Mouse (Mus musculus) MEL (cell line): ENCODE results near the gene Igfbp1. TPM values are rescaled to one million over a fixed set of nuclear protein-coding genes. Genes with fewer than 3 reads are reported as not detected.

Experiments used
- DNase-seq: peaks from one replicate; pipeline ENCODE4 v3.0.0; 2011; ENCODE audit warnings: low read depth, low spot score
- H3K27ac ChIP-seq: 2 replicates; pipeline ENCODE4 v1.5.1; 2012; ENCODE audit warnings: low read depth, mild to moderate bottlenecking, control low read depth, low read length, moderate library complexity; ENCODE audit not compliant: control insufficient read depth
- H3K27me3 ChIP-seq, 2 experiments: fragments of 150-350 bp in 1 of 2; sonication (generic) in 1 of 2; 2 replicates each; pipeline ENCODE4 v1.6.1; 2012; ENCODE audit warnings: low read length in 2 of 2, mild to moderate bottlenecking in 2 of 2, improper control_type of control experiment in 1 of 2, moderate library complexity in 1 of 2; ENCODE audit not compliant: insufficient read depth in 2 of 2, control insufficient read depth in 1 of 2
- H3K36me3 ChIP-seq, 2 experiments: 2 replicates each; pipeline ENCODE4 v1.6.1; 2012 to 2014; ENCODE audit warnings: low read length in 2 of 2, improper control_type of control experiment in 1 of 2, inconsistent platforms in 1 of 2, mild to moderate bottlenecking in 1 of 2; ENCODE audit not compliant: insufficient read depth in 2 of 2, control insufficient read depth in 1 of 2
- H3K4me1 ChIP-seq, 2 experiments: fragments of 150-350 bp in 1 of 2; sonication (generic) in 1 of 2; 2 replicates each; pipeline ENCODE4 v1.6.1; 2012; ENCODE audit warnings: low read length in 2 of 2, improper control_type of control experiment in 1 of 2, mild to moderate bottlenecking in 1 of 2; ENCODE audit not compliant: insufficient read depth in 2 of 2, control insufficient read depth in 1 of 2
- H3K4me3 ChIP-seq, 2 experiments: fragments of 150-350 bp in 1 of 2; sonication (generic) in 1 of 2; 2 replicates each; pipeline ENCODE4 v1.5.1; 2012; ENCODE audit warnings: low read depth in 2 of 2, low read length in 2 of 2, mild to moderate bottlenecking in 2 of 2, moderate library complexity in 2 of 2, control low read depth in 1 of 2, improper control_type of control experiment in 1 of 2; ENCODE audit not compliant: control insufficient read depth in 1 of 2, insufficient read depth in 1 of 2
- H3K79me2 ChIP-seq: 2 replicates; pipeline ENCODE4 v1.6.1; 2012; ENCODE audit warnings: mild to moderate bottlenecking, low read length, moderate library complexity; ENCODE audit not compliant: control insufficient read depth, poor library complexity, insufficient read depth
- H3K9ac ChIP-seq: 2 replicates; pipeline ENCODE4 v1.6.1; 2012; ENCODE audit warnings: low read depth, mild to moderate bottlenecking, control low read depth, low read length, moderate library complexity; ENCODE audit not compliant: control insufficient read depth, poor library complexity, severe bottlenecking
- H3K9me3 ChIP-seq: fragments of 150-350 bp; sonication (generic); replicated peaks from 2 replicates; pipeline ENCODE4 v1.6.1; 2012; ENCODE audit warnings: mild to moderate bottlenecking, low read length, improper control_type of control experiment, moderate library complexity; ENCODE audit not compliant: insufficient read depth
- BHLHE40 ChIP-seq: IDR thresholded peaks from 2 replicates; pipeline ENCODE4 v1.6.1; 2012; ENCODE audit warnings: low read depth, mild to moderate bottlenecking, inconsistent platforms, low read length, improper control_type of control experiment, borderline replicate concordance
- CHD2 ChIP-seq: IDR thresholded peaks from 2 replicates; pipeline ENCODE4 v1.6.1; 2011; ENCODE audit warnings: low read length, improper control_type of control experiment
- CTCF ChIP-seq, 3 experiments: IDR thresholded peaks in 2 of 3; conservative IDR thresholded peaks in 1 of 3; 2 replicates each; pipeline ENCODE4 v1.5.1; 2011 to 2012; ENCODE audit warnings: low read length in 3 of 3, low read depth in 2 of 3, mild to moderate bottlenecking in 2 of 3, improper control_type of control experiment in 1 of 3, inconsistent platforms in 1 of 3, mixed read lengths in 1 of 3, moderate library complexity in 1 of 3; ENCODE audit not compliant: control insufficient read depth in 1 of 3, insufficient read depth in 1 of 3, poor library complexity in 1 of 3, severe bottlenecking in 1 of 3
- ELF1 ChIP-seq: IDR thresholded peaks from 2 replicates; pipeline ENCODE4 v1.6.1; 2014; ENCODE audit warnings: low read depth, mild to moderate bottlenecking, inconsistent platforms, low read length, improper control_type of control experiment, moderate library complexity
- EP300 ChIP-seq, 2 experiments: IDR thresholded peaks; 2 replicates each; pipeline ENCODE4 v1.6.1; 2011; ENCODE audit warnings: improper control_type of control experiment in 2 of 2, low read length in 2 of 2, low read depth in 1 of 2, mild to moderate bottlenecking in 1 of 2
- GABPA ChIP-seq: IDR thresholded peaks from 2 replicates; pipeline ENCODE4 v1.6.1; 2012; ENCODE audit warnings: low read depth, mild to moderate bottlenecking, inconsistent platforms, low read length, improper control_type of control experiment, moderate library complexity
- GATA1 ChIP-seq: IDR thresholded peaks from 2 replicates; pipeline ENCODE4 v1.6.1; 2011; ENCODE audit warnings: low read depth, low read length, improper control_type of control experiment
- HCFC1 ChIP-seq: IDR thresholded peaks from 2 replicates; pipeline ENCODE4 v1.6.1; 2012; ENCODE audit warnings: low read depth, mild to moderate bottlenecking, inconsistent platforms, low read length, improper control_type of control experiment, moderate library complexity
- JUND ChIP-seq: IDR thresholded peaks from 2 replicates; pipeline ENCODE4 v1.6.1; 2011; ENCODE audit warnings: low read depth, mild to moderate bottlenecking, improper control_type of control experiment, low read length
- MAX ChIP-seq: IDR thresholded peaks from 2 replicates; pipeline ENCODE4 v1.6.1; 2011; ENCODE audit warnings: low read length, improper control_type of control experiment
- MEF2A ChIP-seq: IDR thresholded peaks from 2 replicates; pipeline ENCODE4 v1.6.1; 2014; ENCODE audit warnings: low read depth, mild to moderate bottlenecking, inconsistent platforms, low read length, improper control_type of control experiment; ENCODE audit not compliant: poor library complexity, insufficient replicate concordance, severe bottlenecking; ENCODE audit errors: extremely low read depth
- NELFE ChIP-seq: IDR thresholded peaks from 2 replicates; pipeline ENCODE4 v1.6.1; 2011; ENCODE audit warnings: low read depth, low read length, improper control_type of control experiment
- POLR2AphosphoS5 ChIP-seq: IDR thresholded peaks from 2 replicates; pipeline ENCODE4 v1.6.1; 2012; ENCODE audit warnings: low read depth, borderline replicate concordance, mild to moderate bottlenecking, inconsistent platforms, low read length, moderate library complexity, mixed read lengths
- RCOR1 ChIP-seq: IDR thresholded peaks from 2 replicates; pipeline ENCODE4 v1.6.1; 2012; ENCODE audit warnings: low read depth, mild to moderate bottlenecking, inconsistent platforms, low read length, improper control_type of control experiment
- SMC3 ChIP-seq: IDR thresholded peaks from 2 replicates; pipeline ENCODE4 v1.6.1; 2011; ENCODE audit warnings: low read depth, low read length, improper control_type of control experiment
- TBP ChIP-seq: IDR thresholded peaks from 2 replicates; pipeline ENCODE4 v1.8.0; 2011; ENCODE audit warnings: low read depth, low read length, improper control_type of control experiment
- USF1 ChIP-seq: IDR thresholded peaks from 2 replicates; pipeline ENCODE4 v1.6.1; 2014; ENCODE audit warnings: low read depth, mild to moderate bottlenecking, inconsistent platforms, low read length, improper control_type of control experiment, moderate library complexity
- USF2 ChIP-seq, 2 experiments: IDR thresholded peaks; 2 replicates each; pipeline ENCODE4 v1.6.1; 2011 to 2012; ENCODE audit warnings: improper control_type of control experiment in 2 of 2, low read length in 2 of 2, borderline replicate concordance in 1 of 2, inconsistent platforms in 1 of 2, low read depth in 1 of 2, mild to moderate bottlenecking in 1 of 2; ENCODE audit not compliant: insufficient read depth in 1 of 2
- ZC3H11A ChIP-seq: IDR thresholded peaks from 2 replicates; pipeline ENCODE4 v1.6.1; 2012; ENCODE audit warnings: low read depth, mild to moderate bottlenecking, inconsistent platforms, low read length, improper control_type of control experiment
- ZKSCAN1 ChIP-seq: IDR thresholded peaks from 2 replicates; pipeline ENCODE4 v1.6.1; 2012; ENCODE audit warnings: low read depth, mild to moderate bottlenecking, inconsistent platforms, low read length, improper control_type of control experiment, moderate library complexity
- polyA plus RNA-seq, 2 experiments: library from polyadenylated mRNA; stranded (reverse) in 1 of 2; unstranded in 1 of 2; fragments of >175 nt in 1 of 2; fragments of >200 nt in 1 of 2; gene quantifications; 2 replicates each; pipeline versions ENCODE4 v1.2.1 to v1.2.4; 2012; ENCODE audit warnings: low replicate concordance in 2 of 2, low read depth in 1 of 2; ENCODE audit not compliant: insufficient read length in 2 of 2, insufficient read depth in 1 of 2, missing spikeins in 1 of 2
- total RNA-seq: library from RNA; depleted of rRNA; stranded (reverse); fragments of 300-350 nt; gene quantifications from 2 replicates; pipeline ENCODE4 v1.2.3, GENCODE M21; 2012

Gene Igfbp1
- total and polyA plus RNA-seq, 3 experiments, result not detected

GRCm38 (mm10) chr11:7226810-7227550, 29.4 kb downstream of the Igfbp1 start:
- Histone ChIP-seq H3K36me3 (no peaks in the 10 kb centered on the region), H3K9me3 (no peaks in the 10 kb centered on the region), H3K9ac (no peak overlapping the region), H3K27me3 (no peaks in the 10 kb centered on the region), H3K4me1 (no peaks in the 10 kb centered on the region), H3K27ac (no peak overlapping the region), H3K79me2 (no peaks in the 10 kb centered on the region), H3K4me3 (no peak overlapping the region)
- DNase-seq, result no peak
- TF ChIP-seq ZC3H11A (no peak), POLR2AphosphoS5 (no peak), GATA1 (no peak), EP300 (IDR thresholded peaks at IDR 0.05; ENCODE audit: low read depth in 1 of 2, low read length in 2 of 2) (no peak), HCFC1 (no peak), USF2 (IDR thresholded peaks at IDR 0.05; ENCODE audit: borderline replicate concordance in 1 of 2, insufficient read depth in 1 of 2, low read depth in 1 of 2, low read length in 2 of 2) (no peak), MEF2A (no peak), GABPA (no peak)

- Histone ChIP-seq H3K9ac (no peak overlapping the region), H3K27ac (no peak overlapping the region), H3K4me1 (no peaks in the 10 kb centered on the region), H3K9me3 (no peaks in the 10 kb centered on the region), H3K36me3 (no peaks in the 10 kb centered on the region), H3K4me3 (no peak overlapping the region), H3K27me3 (no peaks in the 10 kb centered on the region), H3K79me2 (no peaks in the 10 kb centered on the region)
- no peak for DNase-seq
- TF ChIP-seq RCOR1 (no peak), NELFE (no peak), ZKSCAN1 (no peak), ZC3H11A (no peak), GATA1 (no peak), USF1 (no peak), SMC3 (no peak), EP300 (IDR thresholded peaks at IDR 0.05; ENCODE audit: low read depth in 1 of 2, low read length in 2 of 2) (no peak), CHD2 (no peak), CTCF (IDR thresholded peaks at IDR 0.05 in 2 of 3, conservative IDR thresholded peaks at IDR 0.05 in 1 of 3; ENCODE audit: control insufficient read depth in 1 of 3, insufficient read depth in 1 of 3, low read depth in 2 of 3, low read length in 3 of 3, poor library complexity in 1 of 3, severe bottlenecking in 1 of 3) (no peak), ELF1 (no peak), JUND (no peak), MAX (no peak), BHLHE40 (no peak), TBP (no peak)
These were observed 30.5 kb downstream of the Igfbp1 start for GRCm38 (mm10) chr11:7228107-7228506.
